Mouse (Mus musculus): ENCODE data around the gene Cript.

The Cript gene

DNA sequence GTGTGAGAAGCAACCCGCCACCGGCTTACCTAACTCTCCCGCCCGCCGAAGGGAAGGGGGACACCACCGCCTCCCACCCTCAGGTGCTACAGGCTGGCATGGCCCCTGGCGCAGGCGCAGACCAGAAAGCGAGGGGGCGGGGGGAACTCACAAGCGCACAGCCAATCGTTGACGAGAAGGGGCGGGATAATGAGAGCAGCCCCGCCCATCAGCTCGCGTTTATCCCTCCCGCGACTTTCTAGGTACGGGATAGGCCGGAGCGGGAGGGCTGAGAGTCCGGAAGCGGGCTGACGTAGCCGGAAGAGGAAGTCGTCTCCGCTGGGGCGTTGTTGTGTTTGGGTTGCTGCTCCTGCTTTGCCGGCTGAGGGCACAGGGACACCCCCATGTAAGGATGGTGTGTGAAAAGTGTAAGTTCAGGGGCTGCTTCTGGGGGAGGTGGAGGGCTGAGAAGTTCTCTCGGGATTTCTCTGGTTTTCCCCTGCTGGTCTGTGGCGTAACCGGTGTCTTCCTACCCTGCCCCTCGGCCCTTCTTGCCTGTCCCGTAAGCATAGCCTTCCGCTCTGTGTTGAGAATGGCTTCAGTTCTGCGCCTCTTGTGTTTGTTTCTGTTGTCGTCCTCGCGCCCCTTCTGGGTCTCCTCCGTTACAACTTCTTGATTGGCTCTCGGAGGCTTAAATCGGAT, at the start of gene Cript, which contains the start of gene Pigf:
TSS of gene Cript (plus strand) at position 282 of the 681 bp plus-strand sequence.
TSS of gene Pigf (minus strand) at position 138 of the 681 bp plus-strand sequence.
- peak; percentile 100 for DNase-seq

DNA sequence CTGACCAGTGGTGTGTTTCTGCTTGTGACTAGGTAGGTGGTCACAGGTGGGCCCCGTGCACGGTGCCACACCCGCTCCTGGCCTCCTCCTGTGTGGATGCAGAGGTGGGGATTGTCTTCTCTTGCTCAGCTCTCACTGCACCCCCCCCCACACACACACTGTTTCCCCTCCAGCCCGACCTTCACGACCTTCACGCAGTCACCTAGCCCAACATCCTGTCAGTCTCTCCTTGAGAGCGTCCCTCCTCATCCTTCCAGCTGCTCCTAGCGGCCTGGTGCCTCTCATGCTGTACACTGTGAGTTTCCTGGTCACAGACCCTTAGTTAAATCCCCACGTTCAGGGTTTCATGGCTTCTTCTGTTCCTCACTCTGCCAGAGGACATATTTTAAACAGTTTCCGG, 49.0 kb upstream of the Cript start:
- no peak for DNase-seq

DNA sequence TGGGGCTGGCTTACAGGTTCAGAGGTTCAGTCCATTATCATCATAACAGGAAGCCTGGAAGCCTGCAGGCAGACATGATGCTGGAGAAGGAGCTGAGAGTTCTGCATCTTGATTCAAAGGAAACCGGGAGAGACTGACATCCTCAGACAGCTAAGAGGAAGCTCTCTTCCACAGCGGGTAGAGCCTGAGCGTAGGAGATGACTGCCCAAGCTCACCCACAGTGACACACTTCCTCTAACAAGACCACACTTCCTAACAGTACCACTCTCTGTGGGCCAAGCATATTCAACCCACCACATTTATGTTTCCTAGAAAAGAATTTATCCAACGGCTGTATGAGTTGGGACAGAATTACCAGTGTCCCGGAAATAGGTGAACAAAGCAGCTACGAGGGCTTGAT, 46.9 kb upstream of the Cript start:
- DNase-seq: no peak

DNA sequence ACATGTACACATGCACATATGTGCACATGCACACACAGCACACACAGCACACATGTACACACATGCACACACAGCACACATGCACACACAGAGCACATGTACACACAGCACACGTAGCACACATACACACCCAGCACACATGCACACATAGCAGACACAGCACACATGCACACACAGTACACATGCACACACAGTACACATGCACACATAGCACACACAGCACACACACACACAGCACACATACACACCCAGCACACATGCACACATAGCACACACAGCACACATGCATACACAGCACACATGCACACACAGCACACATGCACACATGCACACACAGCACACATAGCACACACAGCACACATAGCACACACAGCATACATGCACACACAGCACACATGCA, 44.1 kb upstream of the Cript start:
- no peak for DNase-seq

DNA sequence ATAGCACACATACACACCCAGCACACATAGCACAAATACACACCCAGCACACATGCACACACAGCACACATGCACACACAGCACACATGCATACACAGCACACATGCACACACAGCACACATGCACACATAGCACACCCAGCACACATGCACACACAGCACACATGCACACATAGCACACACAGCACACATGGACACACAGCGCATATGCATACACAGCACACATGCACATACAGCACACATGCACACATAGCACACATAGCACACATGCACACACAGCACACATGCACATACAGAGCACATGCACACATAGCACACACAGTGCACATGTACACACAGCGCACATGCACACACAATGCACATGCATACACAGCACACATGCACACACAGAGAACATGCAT, 43.6 kb upstream of the Cript start:
- no peak for DNase-seq

DNA sequence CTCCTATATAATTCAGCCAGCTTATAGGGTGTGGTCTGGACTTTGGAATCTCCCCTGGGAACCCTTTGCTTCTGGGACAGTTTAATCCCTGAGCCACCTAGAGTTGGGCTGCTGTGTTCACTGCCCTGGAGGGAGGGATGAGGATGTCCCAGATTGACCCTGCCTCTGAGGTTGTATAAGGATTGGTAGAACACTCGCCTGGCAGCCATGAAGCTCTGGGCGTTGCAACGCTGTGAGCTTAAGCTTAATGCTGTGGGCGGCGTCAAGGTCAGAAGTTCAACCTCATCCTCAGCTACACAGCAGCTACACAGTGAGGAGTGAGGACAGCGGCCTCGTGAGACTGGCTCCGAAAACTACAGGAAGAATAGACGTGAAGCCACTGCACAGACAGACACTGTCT, 42.9 kb upstream of the Cript start:
- DNase-seq: no peak

DNA sequence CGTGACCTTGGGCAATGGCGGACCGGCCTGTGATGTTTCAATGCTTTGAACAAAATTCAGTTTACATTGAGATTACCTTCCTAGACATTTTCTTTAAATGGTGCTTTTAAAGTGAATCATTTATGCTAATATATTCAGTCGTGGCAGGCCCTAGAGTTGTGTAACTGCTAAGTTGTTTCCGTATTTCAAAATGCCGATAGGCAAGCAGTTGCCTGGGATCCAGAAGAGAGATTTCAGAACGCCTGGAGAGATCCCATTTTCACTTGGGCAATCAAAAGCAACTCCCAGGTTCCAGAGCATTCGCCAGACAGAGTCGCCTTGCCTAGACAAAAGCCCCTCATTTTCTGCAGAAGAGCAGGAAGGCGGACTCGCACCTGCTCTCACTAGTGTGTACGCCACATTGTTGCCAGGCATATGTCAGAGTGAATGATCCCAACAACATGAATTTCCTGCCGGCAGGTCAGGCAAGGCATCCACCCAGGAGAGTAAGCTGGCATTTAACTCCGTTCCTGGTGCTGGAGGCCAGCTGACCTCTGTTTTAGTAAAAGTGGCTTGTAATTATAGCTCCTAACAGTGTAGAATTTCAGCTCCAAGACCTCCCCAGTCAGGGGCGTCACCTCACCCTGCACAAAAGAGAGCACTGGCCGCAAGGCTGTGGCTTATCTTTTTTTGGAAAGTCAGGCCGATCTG, 38.8 kb upstream of the Cript start:
- DNase-seq: peak; percentile 54

DNA sequence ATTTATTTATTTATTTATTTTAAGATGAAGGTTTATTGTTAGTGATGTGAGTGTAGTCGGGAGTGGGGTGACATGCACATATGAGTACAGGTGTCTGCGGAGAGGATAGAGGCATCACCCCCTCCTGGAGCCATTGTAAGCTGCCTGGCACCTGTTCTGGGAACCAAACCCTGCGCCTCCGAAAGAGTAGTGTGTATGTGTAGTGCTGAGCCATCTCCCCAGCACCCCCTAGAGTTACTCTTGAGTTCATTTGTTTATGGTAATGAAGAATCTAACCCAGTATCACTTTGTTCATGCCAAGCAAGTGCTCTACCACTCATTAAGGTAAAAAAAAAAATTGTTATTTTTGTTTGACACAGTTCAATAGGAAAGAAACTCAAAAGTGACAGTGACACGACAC, 37.2 kb upstream of the Cript start:
- no peak for DNase-seq

DNA sequence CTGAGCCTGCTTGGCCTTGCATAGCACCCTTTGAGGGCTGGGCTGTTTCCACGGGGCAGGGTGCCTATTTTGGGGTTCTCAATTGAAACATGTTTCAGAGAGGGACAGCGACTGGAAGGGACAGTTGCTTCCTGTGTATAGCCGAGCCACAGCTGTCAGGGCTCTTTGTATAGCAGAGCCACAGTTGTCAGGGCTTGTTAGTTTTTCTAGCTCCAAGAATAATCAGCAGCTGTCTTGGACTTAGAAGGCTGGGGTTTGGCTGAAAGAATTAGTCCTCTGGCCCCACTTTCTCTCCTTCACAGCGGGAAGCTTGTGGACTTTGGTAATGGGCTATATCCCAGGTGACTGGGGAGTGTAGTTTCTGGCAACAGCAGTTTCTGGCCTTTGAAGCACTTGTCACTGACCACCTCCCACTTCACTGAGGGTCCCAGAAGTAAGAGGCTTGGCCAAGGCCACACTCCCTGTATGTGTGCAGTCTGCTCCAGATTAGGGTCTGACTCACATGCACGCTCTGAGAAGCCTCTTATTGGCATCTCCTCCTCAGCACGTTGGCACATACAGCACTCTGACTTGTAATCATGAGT, 36.7 kb upstream of the Cript start:
- peak in 1 of 2 experiments; percentile 40 for DNase-seq

DNA sequence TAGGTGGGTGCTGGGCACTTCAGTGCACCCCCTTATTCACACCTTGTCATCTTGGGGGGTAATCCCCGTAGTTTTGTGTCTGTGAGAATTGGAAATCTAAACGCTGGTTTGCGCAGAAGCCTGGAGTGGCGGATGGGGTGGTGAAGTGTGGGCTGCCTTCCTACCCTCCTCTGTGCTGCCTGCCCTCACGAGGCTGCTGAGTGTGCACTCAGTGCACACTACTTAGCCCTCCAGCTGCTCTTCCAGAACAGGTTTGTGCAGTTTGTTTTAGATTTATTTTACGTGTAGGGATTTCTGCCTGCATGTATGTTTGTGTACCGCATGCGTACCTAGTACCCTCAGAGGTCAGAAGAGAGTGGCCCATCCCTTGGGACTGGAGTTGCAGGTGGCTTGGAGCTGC, 34.0 kb upstream of the Cript start:
- DNase-seq: no peak

DNA sequence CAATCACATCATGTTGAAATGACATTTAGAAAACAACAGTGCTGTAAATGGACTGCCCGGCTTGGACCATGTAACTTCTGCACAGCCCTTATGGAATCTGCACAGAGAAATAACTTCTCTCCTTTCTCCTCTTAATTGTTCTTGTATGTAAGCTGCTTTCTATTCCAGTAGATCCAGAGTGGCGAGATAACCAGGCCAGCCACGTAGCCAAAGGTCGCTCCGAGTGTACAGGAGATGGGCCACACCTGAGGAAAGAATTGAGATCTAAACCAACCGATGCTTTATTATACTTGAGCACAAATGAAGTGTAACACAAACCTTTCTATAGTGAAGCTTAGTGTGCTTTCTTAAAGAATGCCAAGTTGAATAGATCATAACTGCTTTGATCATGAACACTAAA, 28.0 kb upstream of the Cript start:
- DNase-seq: no peak

DNA sequence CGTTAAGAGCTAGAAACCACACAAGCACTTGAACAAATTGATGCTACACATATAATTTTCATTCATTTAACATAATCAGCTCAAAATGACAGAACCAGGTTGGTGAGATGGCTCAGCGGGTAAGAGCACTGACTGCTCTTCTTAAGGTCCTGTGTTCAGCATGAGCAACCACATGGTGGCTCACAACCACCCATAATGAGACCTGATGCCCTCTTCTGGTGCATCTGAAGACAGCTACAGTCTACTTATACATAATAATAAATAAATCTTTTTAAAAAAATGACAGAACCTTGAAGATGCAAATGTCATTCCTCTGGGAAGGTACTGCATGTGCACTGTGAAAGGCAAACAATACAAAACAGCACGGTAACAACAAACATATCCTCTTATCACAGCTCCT, 16.4 kb upstream of the Cript start:
- DNase-seq: no peak

DNA sequence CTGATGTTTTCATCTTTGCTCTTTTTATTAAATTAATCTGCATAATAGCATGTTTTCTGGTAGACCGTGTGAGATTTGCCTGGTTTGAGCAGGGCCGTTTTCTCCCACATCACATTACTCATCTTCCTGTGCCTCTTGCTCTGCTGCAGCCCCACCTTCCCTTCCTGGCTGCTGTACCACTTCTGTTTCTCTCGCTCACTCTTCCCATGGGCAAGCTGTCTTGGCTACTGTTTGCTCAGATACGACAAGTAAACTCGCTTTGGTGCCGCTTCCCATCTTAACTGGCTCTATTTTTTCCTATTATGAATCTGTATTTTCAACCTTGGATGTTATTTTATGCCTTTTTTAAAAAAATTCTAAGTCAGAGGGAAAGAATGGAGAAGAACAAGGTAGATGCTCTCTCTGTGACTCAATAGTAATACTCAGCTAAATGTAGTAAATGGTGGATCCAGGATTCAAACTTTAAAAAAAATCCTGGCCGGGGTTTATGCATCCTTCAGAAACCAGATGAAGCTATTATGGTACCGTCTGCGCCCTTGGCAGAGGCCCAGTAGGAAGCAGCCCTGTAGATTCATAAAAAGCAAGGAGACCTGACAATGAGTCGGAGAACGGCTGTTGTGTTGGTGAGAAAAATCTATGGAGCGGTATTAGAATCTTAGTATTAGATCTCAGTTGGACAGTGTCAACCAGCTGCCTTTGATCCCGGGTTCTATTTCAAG, 13.9 kb upstream of the Cript start:
- peak; percentile 92 to 94 for DNase-seq

DNA sequence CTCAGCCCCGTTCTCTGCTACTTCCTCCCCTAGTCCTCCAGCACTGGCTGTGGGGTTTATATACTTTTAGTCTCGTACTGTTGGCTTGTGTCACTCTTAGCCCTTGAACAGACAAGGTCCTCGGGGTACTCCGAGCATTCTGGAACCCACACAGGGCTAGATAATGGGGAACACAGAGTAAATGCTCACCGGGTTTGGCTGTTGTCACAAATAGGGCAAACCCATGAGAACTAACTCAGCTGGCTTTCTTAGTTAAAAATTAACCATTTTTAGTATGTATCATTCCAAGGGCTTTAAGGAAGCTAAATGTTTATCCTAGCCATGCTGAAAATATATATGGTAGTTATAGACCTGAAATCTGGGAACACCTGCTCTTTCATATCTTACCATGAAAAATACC, 5.7 kb upstream of the Cript start:
- no peak for DNase-seq

DNA sequence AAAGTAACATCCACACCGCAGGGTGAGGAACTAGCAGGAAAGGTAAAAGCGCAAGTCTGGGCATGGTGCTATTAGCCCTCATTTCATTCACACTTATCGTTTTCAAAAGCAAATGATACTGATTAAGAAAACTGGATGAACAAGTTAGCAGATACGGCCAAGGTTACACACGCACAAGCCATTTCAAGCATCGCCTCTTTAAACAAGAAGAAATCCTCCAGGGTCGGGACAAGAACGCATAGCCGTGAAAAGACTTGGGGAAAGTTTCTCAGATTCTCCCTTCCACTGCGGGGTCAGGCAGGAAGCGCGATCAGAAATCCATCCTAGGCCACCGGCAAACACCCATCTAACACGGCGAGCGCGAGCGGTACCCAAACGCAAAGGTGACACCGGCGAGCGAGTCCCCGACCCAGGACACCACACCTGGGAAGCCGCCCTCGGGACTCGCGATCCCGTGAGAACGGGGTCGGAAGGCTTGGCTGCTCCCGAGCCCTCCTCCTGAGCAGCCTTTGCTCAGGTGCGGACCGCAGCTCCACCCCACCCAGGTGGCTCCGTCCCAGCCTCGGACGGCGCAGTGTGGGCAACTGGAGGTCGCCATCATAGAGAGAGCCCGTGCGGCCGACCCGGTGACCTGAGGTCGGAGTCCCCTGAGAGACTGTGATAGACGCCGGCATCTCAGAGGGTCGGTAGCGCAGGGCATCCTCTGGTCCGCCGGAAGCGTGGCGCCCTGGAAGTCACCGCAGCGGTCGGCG, 683 bp upstream of the Cript start:
- no peak for DNase-seq

DNA sequence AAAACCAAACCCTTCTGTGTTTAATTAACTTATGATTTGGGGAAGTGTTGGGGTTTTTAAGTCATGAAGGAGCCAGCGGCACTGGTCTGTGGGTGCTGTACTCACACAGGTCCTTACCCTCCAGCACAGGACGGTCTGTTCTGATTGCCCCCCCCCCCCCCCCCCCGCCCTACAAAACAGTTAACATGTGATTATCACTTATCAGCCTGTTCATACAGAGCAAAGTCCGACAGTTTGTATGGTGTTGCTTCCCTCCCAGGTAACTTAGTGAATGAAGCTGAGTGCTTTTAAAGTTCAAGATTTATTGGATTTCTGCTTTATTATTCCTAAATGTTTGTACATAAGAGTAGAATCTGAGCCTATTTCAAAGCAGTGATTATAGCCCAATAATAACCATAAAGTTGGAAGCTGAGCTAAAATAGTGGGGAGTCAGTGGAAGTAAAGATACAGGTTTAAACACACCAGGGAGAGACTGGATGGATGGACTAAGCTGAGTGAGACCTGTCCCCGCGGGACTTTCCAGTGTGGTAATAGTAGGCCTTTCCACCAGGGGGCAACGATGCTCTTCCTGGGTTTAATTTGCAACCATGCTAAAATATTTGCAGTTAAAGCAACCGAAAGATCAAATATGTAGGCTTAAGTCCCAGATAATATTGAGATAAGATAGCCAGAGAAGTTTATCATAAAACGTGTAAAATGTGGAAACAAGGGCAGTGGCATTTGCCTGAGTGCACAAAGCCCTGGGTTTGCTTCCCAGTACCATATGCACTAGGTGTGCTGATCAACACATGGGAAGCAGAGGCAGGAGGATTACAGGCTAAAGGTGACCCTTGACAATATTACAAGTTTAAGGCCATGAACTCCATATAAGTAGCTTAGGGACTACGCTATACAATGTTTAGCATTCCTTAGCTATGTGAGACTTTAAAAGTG, 11.1 kb downstream of the Cript start:
- DNase-seq: peak; percentile 29 to 43

DNA sequence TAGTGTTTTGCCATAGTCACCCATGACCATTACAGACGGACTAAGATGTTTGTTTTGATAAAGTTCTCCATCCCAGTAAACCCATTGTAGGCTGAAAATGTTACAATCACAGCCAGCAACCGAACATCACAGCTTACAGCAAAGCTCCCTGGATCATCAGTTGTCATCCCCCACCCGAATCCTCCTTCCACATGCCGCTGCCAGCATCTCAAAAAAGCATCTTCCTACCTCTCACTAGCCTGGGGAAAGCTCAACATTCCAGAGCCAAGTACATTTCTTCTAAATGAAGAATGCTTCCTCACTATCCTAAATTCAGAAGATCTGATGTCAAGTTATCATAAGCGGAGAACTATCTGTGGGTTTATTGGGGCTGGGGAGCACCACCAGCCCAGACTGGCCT, 13.1 kb downstream of the Cript start:
- no peak for DNase-seq

DNA sequence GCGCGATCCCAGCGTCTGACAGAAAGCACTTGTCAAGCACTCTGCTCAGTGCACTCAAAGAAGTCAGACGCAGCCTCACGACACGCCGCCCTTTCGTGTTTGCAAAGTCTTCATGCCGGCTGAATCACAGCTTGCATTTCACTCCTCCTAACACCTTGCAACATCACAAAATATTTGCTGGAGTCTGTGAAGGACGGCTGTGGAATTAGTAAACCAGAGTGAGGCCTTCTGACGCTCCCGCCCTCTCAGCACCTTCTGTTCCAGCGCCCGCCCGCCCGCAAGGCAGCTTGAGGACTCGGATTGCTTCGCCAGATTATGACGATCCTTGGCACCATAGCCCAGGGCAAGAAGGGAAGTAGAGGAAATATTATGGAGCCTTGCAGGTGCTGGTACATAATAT, 16.4 kb downstream of the Cript start:
- DNase-seq: peak; percentile 48 to 50

DNA sequence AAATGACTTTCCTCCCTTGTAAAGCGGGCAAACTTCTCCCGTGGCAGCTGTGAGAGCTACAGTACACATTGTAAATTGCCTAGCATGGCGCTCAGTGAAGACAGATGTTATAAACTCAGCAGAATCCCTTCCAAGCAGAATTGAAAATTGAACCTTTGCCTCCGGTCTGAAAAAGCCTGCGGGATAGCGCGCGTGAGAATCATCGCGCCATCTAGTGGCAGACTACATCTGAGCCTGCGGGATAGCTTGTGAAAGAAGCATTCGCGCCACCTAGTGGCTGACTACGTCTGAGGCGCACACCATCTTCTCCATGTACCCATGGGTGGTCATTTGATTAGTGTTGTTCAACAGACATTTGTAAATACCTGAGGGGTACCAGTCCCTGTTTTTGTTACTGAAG, 19.0 kb downstream of the Cript start:
- DNase-seq: peak; percentile 97 to 99

DNA sequence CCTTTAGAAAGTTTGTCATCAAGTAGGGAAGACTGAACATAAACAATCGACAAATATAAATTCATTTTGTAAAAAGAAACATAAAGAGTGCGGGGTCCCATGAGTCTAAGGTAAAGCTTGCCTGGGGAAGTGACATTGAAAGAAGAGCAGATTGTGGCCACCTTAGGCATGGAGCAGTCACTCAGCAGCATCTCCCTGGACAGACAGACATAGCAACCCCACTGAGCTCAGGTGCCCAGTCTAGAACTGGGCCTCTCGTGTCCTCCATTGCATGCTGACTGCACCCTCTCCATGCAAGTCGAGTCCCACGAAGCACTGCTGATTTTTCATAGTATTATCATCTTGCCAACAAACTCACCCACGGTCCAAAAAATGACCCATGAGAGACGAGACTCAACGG, 19.4 kb downstream of the Cript start:
- no peak for DNase-seq

DNA sequence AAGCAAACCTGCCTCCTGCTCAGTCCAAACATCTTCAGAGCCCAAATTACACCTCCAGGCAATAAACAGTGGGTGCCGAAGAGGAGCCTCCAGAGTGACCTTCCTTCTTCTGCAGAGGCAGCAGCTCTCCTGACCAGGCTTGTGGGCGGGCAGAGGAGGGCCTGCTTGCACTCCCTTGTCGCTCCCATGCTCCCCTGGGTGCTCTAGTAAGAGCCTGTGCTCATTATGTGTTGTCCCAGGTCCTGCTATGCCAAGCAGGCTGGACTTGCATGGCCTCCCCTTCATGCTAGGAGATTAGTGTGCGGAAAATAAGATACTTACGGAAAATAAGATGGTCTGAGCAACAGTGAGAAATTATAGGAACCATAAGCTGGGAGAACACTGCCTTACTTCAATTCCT, 24.3 kb downstream of the Cript start:
- no peak for DNase-seq

Measured in cerebellum, postnatal 10 days (tissue).